Mouse (Mus musculus) neutrophil, adult 5-6 weeks (primary cell): ENCODE measurements around the gene Tra2b. TPM values are rescaled to one million over a fixed set of nuclear protein-coding genes. Genes with fewer than 3 reads are reported as not detected.
A peak's percentile ranks its signal among the peaks of the same experiment; 100 is the strongest.

Source experiments
- ATAC-seq: fragments of 151-379, 151-347 bp; 2 replicates; pipeline ENCODE4 v1.8.0; 2017; ENCODE audit warnings: mild to moderate bottlenecking, moderate TSS enrichment; ENCODE audit not compliant: insufficient number of reproducible peaks, poor library complexity, low FRiP score, severe bottlenecking; ENCODE audit errors: extremely low read depth
- total RNA-seq: library from RNA; stranded (forward); fragments of 200-1000 nt; gene quantifications from 2 replicates; pipeline ENCODE4 v1.2.3, GENCODE M21; 2017

Gene Tra2b
- total RNA-seq: 353 and 374 TPM in 2 replicates

GRCm38 (mm10) chr16:22265849-22266376, at the start of gene Tra2b:
Gene Tra2b (minus strand): TSS chr16:22266005.
- peak; percentile 93 for ATAC-seq

DNA sequence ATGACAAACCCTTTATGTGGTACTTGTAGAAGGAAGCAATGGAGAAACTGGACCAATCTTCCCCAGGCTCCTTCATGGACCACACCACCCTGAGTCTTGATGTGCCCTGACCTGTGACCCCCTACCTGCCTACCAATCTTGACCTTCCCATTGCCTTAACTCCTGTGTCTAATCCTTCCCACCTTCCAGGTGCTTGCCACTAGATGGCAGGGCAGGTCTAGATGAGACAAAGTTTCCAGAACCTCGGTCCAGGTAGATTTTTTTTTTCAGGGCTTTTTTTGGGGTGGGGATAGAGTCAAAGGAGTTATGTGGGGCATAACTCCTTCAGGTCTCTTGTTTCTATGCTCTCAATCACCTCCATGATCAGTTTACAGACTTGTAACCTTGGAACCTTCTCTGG, 44.8 kb upstream of the Tra2b start:
- ATAC-seq: no peak

GRCm38 (mm10) chr16:22302606-22303005, 36.8 kb upstream of the Tra2b start:
- peak; percentile 70; the same call in 1 of the 2 replicates for ATAC-seq

DNA sequence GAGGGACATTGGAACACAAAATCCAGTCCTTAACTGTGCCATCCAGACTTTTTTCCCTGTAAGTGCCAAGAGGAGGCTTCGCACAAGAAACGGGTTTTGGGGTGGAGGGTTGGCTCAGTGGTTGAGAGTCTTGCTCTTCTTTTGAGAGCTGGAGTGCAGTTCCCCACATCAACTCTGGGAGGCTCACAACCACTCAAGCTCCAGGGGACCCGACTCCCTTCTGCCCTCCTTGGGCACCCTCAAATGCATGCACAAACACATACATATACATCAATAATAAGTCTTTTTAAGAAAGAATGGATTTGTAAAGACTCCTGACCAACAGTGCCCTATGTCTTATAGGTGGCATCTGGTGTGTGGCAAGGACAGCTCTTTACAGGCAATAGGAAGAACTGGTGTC, 35.6 kb upstream of the Tra2b start:
- no peak for ATAC-seq

DNA sequence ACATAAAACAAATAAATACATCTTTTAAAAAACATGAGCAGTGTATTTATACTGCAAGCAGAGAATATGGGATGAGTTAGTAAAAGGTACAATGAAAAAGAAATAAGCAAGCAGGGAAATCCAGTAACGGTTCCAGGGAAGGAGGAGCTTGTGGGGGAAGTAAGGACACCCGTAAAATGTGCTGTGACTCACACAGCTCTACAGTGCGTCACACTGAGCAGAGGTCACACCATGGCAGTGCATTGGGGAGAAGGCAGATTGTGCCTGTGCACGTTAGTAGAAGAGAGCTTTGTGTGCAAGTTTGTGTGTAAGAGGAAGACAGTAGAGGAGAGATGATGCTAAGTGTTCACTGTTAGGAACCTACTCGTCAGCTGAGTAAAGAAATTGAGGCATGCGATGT, 31.1 kb upstream of the Tra2b start:
- no peak for ATAC-seq

GRCm38 (mm10) chr16:22294812-22295211, 29.0 kb upstream of the Tra2b start:
- ATAC-seq: peak; percentile 66

- ATAC-seq: no peak
These were observed 27.8 kb upstream of the Tra2b start for GRCm38 (mm10) chr16:22293600-22293999.

DNA sequence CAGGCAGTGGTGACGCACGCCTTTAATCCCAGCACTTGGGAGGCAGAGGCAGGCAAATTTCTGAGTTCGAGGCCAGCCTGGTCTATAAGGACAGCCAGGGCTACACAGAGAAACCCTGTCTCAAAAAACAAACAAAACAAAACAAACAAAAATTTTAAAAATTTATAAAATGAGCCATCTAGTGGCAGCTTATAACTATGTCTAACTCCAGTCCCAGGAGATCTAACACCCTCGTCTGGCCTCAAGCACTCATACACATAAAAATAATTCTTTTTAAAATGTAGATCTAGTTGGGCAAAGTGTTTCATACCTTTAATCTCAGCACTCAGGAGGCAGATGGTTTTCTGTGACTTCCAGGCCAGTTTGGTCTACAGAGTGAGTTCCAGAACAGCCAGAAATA, 26.6 kb upstream of the Tra2b start:
- no peak for ATAC-seq

DNA sequence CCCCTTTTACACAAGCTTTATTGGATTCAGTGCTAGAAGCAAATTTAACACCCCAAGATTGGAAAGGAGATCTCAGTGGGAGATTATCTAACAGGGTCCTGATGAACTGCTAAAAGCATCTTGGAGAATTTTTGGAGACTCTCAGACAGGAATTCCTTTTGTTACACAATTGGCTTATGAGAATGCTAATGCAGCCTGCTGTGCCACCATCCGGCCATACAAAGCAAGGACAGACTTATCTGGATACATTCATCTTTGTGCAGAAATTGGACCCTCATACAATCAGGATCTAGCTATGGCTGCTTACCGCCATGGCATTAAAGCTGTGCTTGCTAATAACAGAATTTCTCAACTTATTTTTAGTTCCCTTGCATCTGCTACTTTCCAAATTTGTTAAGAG, 23.8 kb upstream of the Tra2b start:
- no peak for ATAC-seq

DNA sequence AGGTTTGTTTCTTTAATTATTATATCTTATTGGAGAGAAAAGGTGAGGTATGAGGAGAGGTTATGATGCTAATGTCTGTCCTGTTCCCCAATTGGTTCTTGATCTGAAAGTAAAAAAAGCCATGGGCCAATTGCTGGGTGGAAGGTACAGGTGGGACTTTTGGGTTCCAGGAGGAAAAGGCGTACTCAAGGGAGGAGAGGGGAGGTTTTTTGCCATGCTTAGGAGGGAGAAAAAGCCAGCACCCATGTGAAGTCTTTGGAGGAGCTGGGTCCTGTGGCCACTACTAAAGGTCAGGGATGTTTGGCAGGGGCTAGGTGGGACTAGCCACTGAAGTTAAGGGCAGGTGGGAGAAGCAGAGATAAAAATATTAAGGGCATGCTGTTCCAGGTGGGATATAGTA, 21.2 kb upstream of the Tra2b start:
- ATAC-seq: no peak

DNA sequence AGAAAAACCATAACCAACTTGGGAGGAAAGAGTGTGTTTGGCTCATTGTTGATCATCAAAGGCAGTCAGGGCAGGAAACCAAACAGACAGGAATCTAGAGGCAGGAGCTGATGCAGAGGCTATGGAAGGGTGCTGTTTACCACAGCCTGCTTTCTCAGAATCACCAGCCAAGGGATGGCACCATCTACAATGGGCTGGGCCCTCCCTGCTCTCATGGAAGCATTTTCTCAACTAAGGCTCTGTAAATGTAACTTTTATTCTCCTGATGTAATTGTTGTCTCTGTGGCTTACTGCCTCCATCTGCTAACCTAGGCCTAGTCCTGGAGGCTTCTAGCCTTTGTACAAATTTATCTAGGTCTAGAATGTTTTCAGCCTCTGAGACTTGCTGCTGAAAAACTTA, 10.7 kb upstream of the Tra2b start:
- ATAC-seq: no peak

DNA sequence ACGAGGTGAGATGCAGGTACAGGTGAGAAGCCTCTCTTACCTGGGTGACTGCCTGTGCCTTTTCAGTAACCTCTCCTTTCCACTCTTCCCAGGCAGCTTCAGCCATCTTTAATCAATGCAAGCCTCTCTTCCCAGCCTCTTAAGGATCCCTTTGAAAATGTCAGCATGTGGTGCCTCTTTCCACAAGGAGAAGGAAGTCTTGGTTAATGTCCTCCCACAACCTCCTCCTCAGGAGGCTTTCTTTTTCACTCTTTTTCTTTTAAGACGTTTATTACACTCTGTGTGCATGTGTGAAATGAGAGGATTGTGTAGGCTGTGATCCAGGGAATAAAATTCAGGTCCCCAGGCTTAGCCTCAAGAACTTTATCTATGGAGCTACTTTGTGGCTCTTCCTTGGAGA, 9.3 kb upstream of the Tra2b start:
- ATAC-seq: no peak

DNA sequence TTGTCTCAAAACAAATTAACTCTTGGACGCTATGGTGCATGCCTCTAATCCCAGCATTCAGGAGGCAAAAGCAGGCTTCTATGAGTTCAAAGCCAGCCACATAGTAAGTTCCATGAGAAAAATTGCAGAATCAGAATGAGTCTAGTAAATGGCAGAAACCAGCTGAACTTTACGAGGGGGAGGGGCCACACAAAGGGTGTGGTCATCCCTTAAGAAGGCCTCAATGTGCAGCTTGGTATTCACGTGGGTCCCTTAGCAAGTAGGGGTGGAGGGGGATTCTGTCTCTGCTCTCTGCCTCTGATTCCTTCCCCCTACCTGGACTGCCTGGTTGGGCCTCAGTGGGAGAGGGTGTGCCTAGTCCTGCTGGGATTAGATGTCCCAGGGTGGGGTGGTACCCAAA, 4.7 kb upstream of the Tra2b start:
- no peak for ATAC-seq

DNA sequence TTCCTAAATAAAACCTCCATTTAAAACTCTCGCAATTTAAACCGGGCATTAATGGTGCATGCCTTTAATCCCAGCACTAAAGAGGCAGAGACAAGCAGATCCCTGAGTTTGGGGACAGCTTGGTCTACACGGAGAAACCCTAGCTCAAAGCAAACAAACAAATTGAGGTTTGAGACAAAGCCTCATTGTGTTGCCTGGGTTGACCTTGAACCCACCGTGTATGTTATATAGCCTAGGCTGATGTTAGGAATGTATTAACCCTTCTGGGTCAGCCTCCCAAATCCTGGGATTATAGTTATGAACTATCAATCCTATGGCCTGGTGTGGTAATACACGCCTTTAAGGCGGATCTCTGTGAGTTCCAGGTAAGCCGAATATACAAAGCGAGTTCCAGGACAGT, 579 bp upstream of the Tra2b start:
- ATAC-seq: no peak

GRCm38 (mm10) chr16:22264962-22265848, 600 bp downstream of the Tra2b start:
- peak; percentile 40 for ATAC-seq

DNA sequence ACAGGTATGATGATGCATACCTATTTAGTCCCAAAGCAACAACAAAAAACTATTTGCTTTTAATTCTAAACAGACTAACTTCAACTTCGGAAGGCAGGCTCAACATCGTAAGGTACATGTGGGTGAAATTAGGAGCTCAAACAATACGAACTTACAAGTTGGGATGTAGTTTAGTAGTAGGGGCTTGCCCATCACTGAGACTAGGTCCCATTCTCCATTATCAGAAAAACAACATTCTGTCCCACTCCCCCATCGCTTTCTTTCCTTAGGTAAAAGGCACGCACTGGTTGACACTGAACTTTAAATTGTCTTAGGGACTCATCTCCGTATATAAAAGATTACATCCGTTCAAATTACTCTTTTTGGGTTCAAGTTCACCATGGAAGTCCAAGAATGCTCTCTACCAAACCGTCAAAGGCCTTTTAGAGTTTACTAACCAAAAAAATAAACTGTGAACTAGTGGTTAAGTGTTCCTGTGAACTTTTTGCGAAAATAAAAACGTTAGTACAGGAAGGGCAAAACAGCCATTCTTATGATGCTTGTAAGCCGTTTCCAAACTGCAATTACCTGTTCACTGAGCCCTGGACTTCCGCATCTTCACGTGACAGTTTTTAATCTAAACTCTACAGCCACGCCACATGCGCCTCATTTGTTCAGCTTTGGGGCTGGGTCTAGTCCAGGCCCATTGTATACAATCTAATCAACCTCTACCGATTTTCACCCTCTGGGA, 1.4 kb downstream of the Tra2b start:
- no peak; the same call in 1 of the 2 replicates for ATAC-seq

DNA sequence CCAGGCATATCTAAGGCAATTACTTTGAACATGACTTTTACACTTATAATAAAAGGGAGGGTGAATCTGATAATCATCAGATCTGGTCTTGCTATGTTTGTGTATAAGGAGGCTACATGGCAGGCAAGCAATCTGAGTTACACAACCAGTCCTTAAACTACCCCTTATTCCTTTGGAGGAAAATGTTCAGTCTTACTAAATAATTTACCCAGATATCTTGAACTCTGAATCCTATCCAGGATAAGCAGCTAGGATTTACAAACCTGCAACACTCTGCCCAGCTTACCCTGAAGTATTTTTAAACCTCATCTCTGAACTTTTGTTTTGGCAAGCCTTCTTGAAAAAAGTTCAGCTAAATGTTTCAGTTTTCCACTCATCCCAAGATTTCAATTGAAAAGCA, 2.7 kb downstream of the Tra2b start:
- no peak for ATAC-seq

- no peak for ATAC-seq
These were observed 4.2 kb downstream of the Tra2b start for GRCm38 (mm10) chr16:22261563-22261962.

GRCm38 (mm10) chr16:22260423-22261143, 5.2 kb downstream of the Tra2b start:
- no peak for ATAC-seq
